Mouse (Mus musculus) layer of hippocampus, postnatal 10 days (tissue): ENCODE data around the gene Borcs5. TPM values are rescaled to one million over a fixed set of nuclear protein-coding genes. Genes with fewer than 3 reads are reported as not detected.

Experiments
- DNase-seq, 2 experiments: peaks; one replicate each; pipeline ENCODE4 v3.0.0; 2021; ENCODE audit warnings: low spot score in 2 of 2
- long read RNA-seq: library from polyadenylated mRNA; stranded (forward); transcript quantifications from one replicate; pipeline ENCODE4 v2.0.0, GENCODE M21; 2023
- total RNA-seq, 2 experiments: library from RNA; stranded (reverse); gene quantifications; 2 replicates each; pipeline ENCODE4 v1.2.3; 2021

Gene Borcs5
- 10 to 100 TPM; 25.7 to 26.7 TPM for total RNA-seq
- long read RNA-seq, transcript Borcs5-201 (4 exons, 1,764 nt): major isoform, 54 of 60 reads
- long read RNA-seq, partial matches to known transcripts: 0 of 60 reads
- long read RNA-seq, other reads (novel, unspliced or antisense): 6 of 60 reads

GRCm38 (mm10) chr6:134639210-134639609 lies at the start of gene Borcs5:
Gene Borcs5 (plus strand): TSS chr6:134639510.
- DNase-seq: no peak

GRCm38 (mm10) chr6:134591614-134592013 lies 47.7 kb upstream of the Borcs5 start:
- no peak for DNase-seq

- DNase-seq: no peak
Measured at GRCm38 (mm10) chr6:134594569-134595442, 44.5 kb upstream of the Borcs5 start.

- no peak for DNase-seq
Measured at GRCm38 (mm10) chr6:134597651-134598229, 41.6 kb upstream of the Borcs5 start.

GRCm38 (mm10) chr6:134599239-134599638 lies 40.1 kb upstream of the Borcs5 start:
- no peak for DNase-seq

GRCm38 (mm10) chr6:134601130-134601529 lies 38.2 kb upstream of the Borcs5 start:
- DNase-seq: no peak

- DNase-seq: no peak
Measured at GRCm38 (mm10) chr6:134601766-134602165, 37.5 kb upstream of the Borcs5 start.

- DNase-seq: no peak
Measured at GRCm38 (mm10) chr6:134602371-134603003, 36.8 kb upstream of the Borcs5 start.

GRCm38 (mm10) chr6:134605196-134605595 lies 34.1 kb upstream of the Borcs5 start:
- no peak for DNase-seq

GRCm38 (mm10) chr6:134606540-134606939 lies 32.8 kb upstream of the Borcs5 start:
- no peak for DNase-seq

GRCm38 (mm10) chr6:134606949-134607746 lies 32.2 kb upstream of the Borcs5 start:
- peak in 1 of 2 experiments; percentile 34 for DNase-seq

- DNase-seq: no peak
Measured at GRCm38 (mm10) chr6:134610380-134610779, 28.9 kb upstream of the Borcs5 start.

- no peak for DNase-seq
Measured at GRCm38 (mm10) chr6:134611896-134612295, 27.4 kb upstream of the Borcs5 start.

- DNase-seq: no peak
Measured at GRCm38 (mm10) chr6:134614322-134614721, 25.0 kb upstream of the Borcs5 start.

- DNase-seq: peak; percentile 89 to 91
Measured at GRCm38 (mm10) chr6:134614723-134615648, 24.3 kb upstream of the Borcs5 start.

- no peak for DNase-seq
Measured at GRCm38 (mm10) chr6:134617589-134617988, 21.7 kb upstream of the Borcs5 start.

GRCm38 (mm10) chr6:134620129-134620528 lies 19.2 kb upstream of the Borcs5 start:
- DNase-seq: no peak

GRCm38 (mm10) chr6:134620846-134621551 lies 18.3 kb upstream of the Borcs5 start:
- DNase-seq: peak; percentile 67 to 71

- no peak for DNase-seq
Measured at GRCm38 (mm10) chr6:134621552-134621949, 17.8 kb upstream of the Borcs5 start.
